Mouse (Mus musculus): ENCODE results near the gene Nmrk2. TPM values are rescaled to one million over a fixed set of nuclear protein-coding genes. Genes with fewer than 3 reads are reported as not detected.
"Not testable (repeated sequence)": the region's sequence is repeated elsewhere in the genome, so short reads cannot be mapped to it uniquely, and the experiment has no call there.

The Nmrk2 gene
- polyA plus RNA-seq, 1 experiment from 2014 or later: 0.10 TPM

DNA sequence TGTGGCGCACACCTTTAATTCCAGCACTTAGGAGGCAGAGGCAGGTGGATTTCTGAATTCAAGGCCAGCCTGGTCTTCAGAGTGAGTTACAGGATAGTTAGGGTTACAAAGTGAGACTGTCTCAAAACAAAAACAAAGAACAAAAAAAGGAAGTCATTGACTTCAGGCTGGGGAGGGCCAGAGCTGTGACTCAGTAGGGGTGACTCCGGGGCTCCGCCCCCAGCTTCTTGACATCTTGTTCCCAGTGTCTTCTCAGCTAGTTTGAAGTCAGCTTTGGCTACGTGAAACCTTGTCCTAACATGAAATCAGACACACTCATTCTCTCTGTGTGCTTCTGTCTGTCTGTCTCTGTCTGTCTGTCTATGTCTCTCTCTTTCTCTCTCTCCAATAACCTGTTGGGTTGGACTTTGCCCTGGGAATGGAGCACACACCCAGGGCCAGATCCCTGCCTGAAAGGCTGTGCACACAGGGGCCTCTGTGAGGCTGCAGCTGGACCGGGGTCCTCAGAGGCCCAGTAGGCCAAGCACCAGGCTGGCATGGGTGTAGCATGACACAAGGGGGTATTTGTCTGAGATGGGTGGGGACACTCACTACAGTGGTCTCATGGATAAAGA is 19.7 kb upstream of the Nmrk2 start:
- peaks cover 6% of the 10 kb centered on the region; the same call in 1 of the 2 replicates for H3K4me1 ChIP-seq (replicated peaks; ENCODE audit: control insufficient read depth, insufficient read depth, low read length)
- WGBS: 61% methylated on average over 5 of the region's 5 CpGs
- no peaks in the 10 kb centered on the region for H3K27me3 ChIP-seq (replicated peaks; ENCODE audit: control insufficient read depth, insufficient read depth, low read length)
- H3K4me2 ChIP-seq (replicated peaks; ENCODE audit: low read depth): no peak overlapping the region
- H3K27ac ChIP-seq (ENCODE audit: low read depth, low read length): peak overlapping the region; percentile 76
- no peaks in the 10 kb centered on the region for H3K36me3 ChIP-seq (ENCODE audit: control insufficient read depth, insufficient read depth)
- TF ChIP-seq CTCF (IDR thresholded peaks at IDR 0.05; ENCODE audit: low read depth): no peak
- ATAC-seq: peak; percentile 76
- H3K9ac ChIP-seq (ENCODE audit: low read depth, low read length): 0 out of 2 replicates have a peak overlapping the region, but pooled peaks have one; percentile 17
- H3K9me3 ChIP-seq (ENCODE audit: control insufficient read depth): no peaks in the 10 kb centered on the region
- H3K4me3 ChIP-seq (ENCODE audit: low read depth, low read length): no peak overlapping the region

- no peak overlapping the region for H3K4me3 ChIP-seq (ENCODE audit: low read depth, low read length)
- ATAC-seq: peak; percentile 49
- no peaks in the 10 kb centered on the region for H3K9me3 ChIP-seq (ENCODE audit: control insufficient read depth)
- no peaks in the 10 kb centered on the region for H3K27me3 ChIP-seq (replicated peaks; ENCODE audit: control insufficient read depth, insufficient read depth, low read length)
- no peak overlapping the region for H3K27ac ChIP-seq (ENCODE audit: low read depth, low read length)
- peaks cover 6% of the 10 kb centered on the region; the same call in 1 of the 2 replicates for H3K4me1 ChIP-seq (replicated peaks; ENCODE audit: control insufficient read depth, insufficient read depth, low read length)
- peak; percentile 95 for TF ChIP-seq CTCF (IDR thresholded peaks at IDR 0.05; ENCODE audit: low read depth)
- H3K9ac ChIP-seq (ENCODE audit: low read depth, low read length): no peak overlapping the region
- 26% methylated on average over 7 of the region's 7 CpGs for WGBS
- no peaks in the 10 kb centered on the region for H3K36me3 ChIP-seq (ENCODE audit: control insufficient read depth, insufficient read depth)
- H3K4me2 ChIP-seq (replicated peaks; ENCODE audit: low read depth): no peak overlapping the region
Observed at GRCm38 (mm10) chr10:81217964-81218363, 16.1 kb upstream of the Nmrk2 start.

DNA sequence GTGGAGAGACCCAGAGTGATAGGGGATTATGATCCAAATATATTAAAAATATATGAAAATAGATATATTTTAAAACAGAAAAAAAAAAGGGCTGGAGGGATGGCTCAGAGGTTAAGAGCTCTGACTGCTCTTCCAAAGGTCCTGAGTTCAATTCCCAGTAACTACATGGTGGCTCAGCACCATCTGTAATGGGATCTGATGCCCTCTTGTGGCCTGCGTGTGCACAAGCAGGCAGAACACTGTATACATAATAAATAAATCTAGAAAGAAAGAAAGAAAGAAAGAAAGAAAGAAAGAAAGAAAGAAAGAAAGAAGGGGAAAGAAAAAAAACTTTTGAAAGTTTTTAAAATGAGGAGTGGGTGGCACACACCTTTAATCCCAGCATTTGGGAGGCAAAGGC is 15.4 kb upstream of the Nmrk2 start:
- H3K9me3 ChIP-seq (ENCODE audit: control insufficient read depth); H3K4me1 ChIP-seq (replicated peaks; ENCODE audit: control insufficient read depth, insufficient read depth, low read length); H3K9ac ChIP-seq (ENCODE audit: low read depth, low read length); ATAC-seq; H3K27ac ChIP-seq (ENCODE audit: low read depth, low read length); H3K36me3 ChIP-seq (ENCODE audit: control insufficient read depth, insufficient read depth); H3K27me3 ChIP-seq (replicated peaks; ENCODE audit: control insufficient read depth, insufficient read depth, low read length); H3K4me3 ChIP-seq (ENCODE audit: low read depth, low read length); H3K4me2 ChIP-seq (replicated peaks; ENCODE audit: low read depth): not testable (repeated sequence)
- TF ChIP-seq CTCF (IDR thresholded peaks at IDR 0.05; ENCODE audit: low read depth): peak; percentile 71
- 17% methylated on average over 1 of the region's 1 CpGs for WGBS

GRCm38 (mm10) chr10:81216810-81217209 is 15.0 kb upstream of the Nmrk2 start:
- Histone ChIP-seq H3K4me2 (replicated peaks; ENCODE audit: low read depth) (no peak overlapping the region), H3K9ac (ENCODE audit: low read depth, low read length) (no peak overlapping the region), H3K4me3 (ENCODE audit: low read depth, low read length) (no peak overlapping the region), H3K4me1 (replicated peaks; ENCODE audit: control insufficient read depth, insufficient read depth, low read length) (peaks cover 2% of the 10 kb centered on the region; the same call in 1 of the 2 replicates), H3K9me3 (ENCODE audit: control insufficient read depth) (no peaks in the 10 kb centered on the region), H3K36me3 (ENCODE audit: control insufficient read depth, insufficient read depth) (no peaks in the 10 kb centered on the region), H3K27ac (ENCODE audit: low read depth, low read length) (no peak overlapping the region), H3K27me3 (replicated peaks; ENCODE audit: control insufficient read depth, insufficient read depth, low read length) (no peaks in the 10 kb centered on the region)
- no peak for TF ChIP-seq CTCF (IDR thresholded peaks at IDR 0.05; ENCODE audit: low read depth)
- WGBS: 85% methylated on average over 6 of the region's 6 CpGs
- no peak for ATAC-seq

GRCm38 (mm10) chr10:81216260-81216659 is 14.4 kb upstream of the Nmrk2 start:
- 88% methylated on average over 6 of the region's 6 CpGs for WGBS
- H3K9ac ChIP-seq (ENCODE audit: low read depth, low read length): no peak overlapping the region
- ATAC-seq: no peak
- H3K27me3 ChIP-seq (replicated peaks; ENCODE audit: control insufficient read depth, insufficient read depth, low read length): no peaks in the 10 kb centered on the region
- H3K4me2 ChIP-seq (replicated peaks; ENCODE audit: low read depth): no peak overlapping the region
- no peak for TF ChIP-seq CTCF (IDR thresholded peaks at IDR 0.05; ENCODE audit: low read depth)
- no peaks in the 10 kb centered on the region for H3K36me3 ChIP-seq (ENCODE audit: control insufficient read depth, insufficient read depth)
- H3K4me1 ChIP-seq (replicated peaks; ENCODE audit: control insufficient read depth, insufficient read depth, low read length): no peaks in the 10 kb centered on the region
- no peaks in the 10 kb centered on the region for H3K9me3 ChIP-seq (ENCODE audit: control insufficient read depth)
- H3K27ac ChIP-seq (ENCODE audit: low read depth, low read length): no peak overlapping the region
- no peak overlapping the region for H3K4me3 ChIP-seq (ENCODE audit: low read depth, low read length)

DNA sequence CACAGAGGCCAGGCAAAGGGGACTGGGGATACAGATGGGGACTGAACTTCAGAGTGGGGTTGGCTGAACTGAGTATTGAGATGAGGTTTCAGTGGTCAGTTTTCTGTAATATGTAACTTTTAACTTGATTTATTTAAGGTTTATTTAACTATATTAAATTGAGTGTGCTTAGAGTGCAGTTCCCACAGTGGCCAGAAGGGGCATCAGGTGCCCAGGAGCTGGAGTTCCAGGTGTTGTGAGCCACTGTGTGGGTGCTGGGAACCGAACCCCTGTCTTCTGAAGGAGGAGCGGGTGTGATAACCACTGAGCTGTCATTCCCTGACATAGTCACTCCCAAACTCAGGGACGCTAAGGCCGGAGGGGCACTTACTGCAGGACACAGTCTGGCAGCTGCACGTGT is 8.3 kb upstream of the Nmrk2 start:
- ATAC-seq: no peak
- 97% methylated on average over 5 of the region's 5 CpGs for WGBS
- H3K4me3 ChIP-seq (ENCODE audit: low read depth, low read length): no peak overlapping the region

More for the DNA sequence above, 8.3 kb upstream of the Nmrk2 start:
- H3K4me2 ChIP-seq (replicated peaks; ENCODE audit: low read depth): no peak overlapping the region
- no peak overlapping the region for H3K9ac ChIP-seq (ENCODE audit: low read depth, low read length)
- no peaks in the 10 kb centered on the region for H3K4me1 ChIP-seq (replicated peaks; ENCODE audit: control insufficient read depth, insufficient read depth, low read length)
- H3K27ac ChIP-seq (ENCODE audit: low read depth, low read length): no peak overlapping the region
- H3K9me3 ChIP-seq (ENCODE audit: control insufficient read depth): no peaks in the 10 kb centered on the region
- H3K36me3 ChIP-seq (ENCODE audit: control insufficient read depth, insufficient read depth): no peaks in the 10 kb centered on the region
- no peaks in the 10 kb centered on the region for H3K27me3 ChIP-seq (replicated peaks; ENCODE audit: control insufficient read depth, insufficient read depth, low read length)
- TF ChIP-seq CTCF (IDR thresholded peaks at IDR 0.05; ENCODE audit: low read depth): peak; percentile 45; the same call in 1 of the 2 replicates
